Mouse (Mus musculus): Measurements from ENCODE around the gene Bcl10. TPM values are rescaled to one million over a fixed set of nuclear protein-coding genes. Genes with fewer than 3 reads are reported as not detected.

The Bcl10 gene
- polyA plus RNA-seq, 1 experiment from 2014 or later: 47.0 TPM

Other genes with a start within 250 kb of the Bcl10 start
- gene Ddah1, start 164.1 kb upstream of the Bcl10 start, polyA plus RNA-seq (2015; fragmentation: Nextera tagmentation; extraction: Ambion mirVana): 29.8 and 39.4 TPM in 2 replicates
- gene 2410004B18Rik, start 15.2 kb downstream of the Bcl10 start, polyA plus RNA-seq (2015; fragmentation: Nextera tagmentation; extraction: Ambion mirVana): 50.7 and 61.1 TPM in 2 replicates
- gene Syde2, start 65.1 kb downstream of the Bcl10 start, polyA plus RNA-seq (2015; fragmentation: Nextera tagmentation; extraction: Ambion mirVana): 1.8 and 2.1 TPM in 2 replicates
- gene Wdr63, start 185.3 kb downstream of the Bcl10 start, polyA plus RNA-seq (2015; fragmentation: Nextera tagmentation; extraction: Ambion mirVana): 0.48 TPM in 1 of 2 replicates, not detected in the other
- gene Mcoln3, start 194.6 kb downstream of the Bcl10 start, polyA plus RNA-seq (2015; fragmentation: Nextera tagmentation; extraction: Ambion mirVana): 3.9 and 5.7 TPM in 2 replicates
- 0.51 and 0.58 TPM in 2 replicates for gene Mcoln2, start 227.0 kb downstream of the Bcl10 start, polyA plus RNA-seq (2015; fragmentation: Nextera tagmentation; extraction: Ambion mirVana)